Mouse (Mus musculus) bone marrow, adult 2 months (tissue): ENCODE measurements around the gene Apbb2.

ENCODE experiments used
- CTCF ChIP-seq: fragments of 200-500 bp; IDR thresholded peaks from 2 replicates; pipeline ENCODE4 v1.5.1; 2011; ENCODE audit warnings: low read length, control low read depth; ENCODE audit not compliant: control insufficient read depth, insufficient read depth
- POLR2A ChIP-seq: fragments of 200-500 bp; IDR thresholded peaks from 2 replicates; pipeline ENCODE4 v1.6.1; 2011; ENCODE audit warnings: low read depth, mild to moderate bottlenecking, control low read depth, low read length, borderline replicate concordance; ENCODE audit not compliant: control insufficient read depth

DNA sequence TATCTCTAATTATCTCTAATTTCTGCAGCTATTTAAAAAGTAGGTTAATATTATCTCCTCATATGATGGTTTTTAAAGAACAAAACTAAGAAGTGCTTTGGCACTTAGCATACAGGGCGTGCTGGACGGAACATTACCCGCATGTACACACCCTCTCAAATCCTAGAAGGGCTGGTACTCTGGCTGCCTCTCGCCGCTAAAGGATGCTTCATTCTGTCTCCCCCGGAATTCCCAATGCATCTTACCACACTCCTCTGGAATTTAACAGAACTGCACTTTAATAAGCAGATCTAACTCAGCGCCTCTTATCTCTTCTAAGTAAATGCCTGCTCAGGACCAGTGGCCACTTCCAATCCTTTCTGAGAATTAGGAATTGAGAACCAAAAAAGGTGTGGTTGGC is 80.8 kb downstream of the Apbb2 start:
- TF ChIP-seq CTCF (no peak), POLR2A (no peak)
